Mouse (Mus musculus): ENCODE measurements around the gene Gm26741. TPM values are rescaled to one million over a fixed set of nuclear protein-coding genes. Genes with fewer than 3 reads are reported as not detected.

The Gm26741 gene
- polyA plus RNA-seq, 2 experiments: not detected

DNA sequence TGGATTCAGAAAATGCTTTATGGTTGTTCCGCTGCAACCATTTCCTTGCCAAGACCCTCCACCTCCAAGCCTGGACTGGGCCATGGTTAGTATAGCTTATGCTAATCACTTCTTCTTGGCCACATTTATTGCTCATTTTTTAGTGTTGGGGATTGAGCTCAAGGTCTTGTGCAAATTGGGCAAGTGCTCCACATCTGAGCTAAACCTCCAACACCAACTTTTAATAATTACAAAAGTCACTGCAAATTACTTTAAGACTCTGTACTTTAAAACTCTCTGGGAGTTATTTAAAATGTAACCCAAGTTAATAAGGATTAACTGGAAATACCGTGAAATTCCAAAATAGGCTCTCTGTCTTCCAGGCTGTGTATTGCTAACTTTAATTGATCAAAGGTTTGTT lies 49.0 kb downstream of the Gm26741 start:
- Histone ChIP-seq H3K9ac (ENCODE audit: low read depth, low read length, severe bottlenecking) (no peak overlapping the region), H3K27ac (replicated peaks; ENCODE audit: low read depth, low read length) (no peak overlapping the region), H3K4me1 (ENCODE audit: control insufficient read depth, insufficient read depth, low read length) (no peaks in the 10 kb centered on the region), H3K36me3 (ENCODE audit: control insufficient read depth, insufficient read depth, low read length) (no peaks in the 10 kb centered on the region), H3K4me2 (replicated peaks; ENCODE audit: low read depth, low read length, severe bottlenecking) (no peak overlapping the region), H3K4me3 (replicated peaks; ENCODE audit: low read length) (no peak overlapping the region), H3K27me3 (ENCODE audit: control insufficient read depth, insufficient read depth, low read length) (no peaks in the 10 kb centered on the region), H3K9me3 (ENCODE audit: control insufficient read depth, low read length) (no peaks in the 10 kb centered on the region)
- DNase-seq (ENCODE audit: low spot score) (no peak), ATAC-seq (ENCODE audit: low FRiP score, low read depth) (no peak)
- 68% methylated on average over 2 of the region's 2 CpGs for whole genome bisulfite sequencing
- TF ChIP-seq POLR2A (IDR thresholded peaks at IDR 0.05; ENCODE audit: borderline replicate concordance, extremely low read depth, insufficient read depth, insufficient read length): no peak

Other genes with a start within 250 kb of the Gm26741 start
- 0.01 TPM in 2 replicates for gene Ros1, start 163.5 kb upstream of the Gm26741 start, polyA plus RNA-seq (2012; rRNA removed)
- gene Ros1, start 163.5 kb upstream of the Gm26741 start, polyA plus RNA-seq (2014; fragmentation: Nextera tagmentation; extraction: Ambion mirVana): not detected in 2 replicates
- gene Dcbld1, start 125.1 kb upstream of the Gm26741 start, polyA plus RNA-seq (2012; rRNA removed): 9.2 and 9.5 TPM in 2 replicates
- 11.5 and 13.5 TPM in 2 replicates for gene Dcbld1, start 125.1 kb upstream of the Gm26741 start, polyA plus RNA-seq (2014; fragmentation: Nextera tagmentation; extraction: Ambion mirVana)
- gene Gopc, start 23.4 kb downstream of the Gm26741 start, polyA plus RNA-seq (2012; rRNA removed): 14.6 and 17.6 TPM in 2 replicates
- 20.2 and 21.8 TPM in 2 replicates for gene Gopc, start 23.4 kb downstream of the Gm26741 start, polyA plus RNA-seq (2014; fragmentation: Nextera tagmentation; extraction: Ambion mirVana)
- 0.06 TPM in 2 replicates for gene Nepn, start 30.2 kb downstream of the Gm26741 start, polyA plus RNA-seq (2012; rRNA removed)
- 0.14 TPM in 1 of 2 replicates, not detected in the other for gene Nepn, start 30.2 kb downstream of the Gm26741 start, polyA plus RNA-seq (2014; fragmentation: Nextera tagmentation; extraction: Ambion mirVana)
- gene Nus1, start 58.8 kb downstream of the Gm26741 start, polyA plus RNA-seq (2012; rRNA removed): 24.8 and 26.2 TPM in 2 replicates
- 17.1 and 17.3 TPM in 2 replicates for gene Nus1, start 58.8 kb downstream of the Gm26741 start, polyA plus RNA-seq (2014; fragmentation: Nextera tagmentation; extraction: Ambion mirVana)

Measured in limb, embryonic 14.5 days (tissue).